Mouse (Mus musculus) embryonic facial prominence, embryonic 12.5 days (tissue): ENCODE measurements at regions not wholly inside any gene's neighbourhood (a gene's known extent, or its start where the extent isn't known, plus 50 kb on each side); places are given as distances from the start of the nearest gene placed in this dataset.

Experiments used
- ATAC-seq: fragments of 200-750 bp; cut with Nextera tagmentation; 2 replicates; pipeline ENCODE4 v1.8.0; 2017; ENCODE audit not compliant: insufficient number of reproducible peaks, insufficient read depth, low FRiP score, low TSS enrichment
- H3K27ac ChIP-seq: fragments of 300-500 bp; sonication (generic); 2 replicates; pipeline ENCODE4 v1.5.1; 2016; ENCODE audit warnings: mild to moderate bottlenecking
- H3K27me3 ChIP-seq: fragments of 300-500 bp; sonication (generic); 2 replicates; pipeline ENCODE4 v1.6.1; 2016; ENCODE audit warnings: mild to moderate bottlenecking, moderate library complexity
- H3K36me3 ChIP-seq: fragments of 300-500 bp; sonication (generic); 2 replicates; pipeline ENCODE4 v1.6.1; 2016; ENCODE audit warnings: mild to moderate bottlenecking
- H3K4me1 ChIP-seq: fragments of 300-500 bp; sonication (generic); 2 replicates; pipeline ENCODE4 v1.6.1; 2016
- H3K4me2 ChIP-seq: fragments of 300-500 bp; sonication (generic); replicated peaks from 2 replicates; pipeline ENCODE4 v1.6.1; 2016; ENCODE audit warnings: mild to moderate bottlenecking, moderate library complexity
- H3K4me3 ChIP-seq: fragments of 300-500 bp; sonication (generic); 2 replicates; pipeline ENCODE4 v1.5.1; 2016; ENCODE audit warnings: mild to moderate bottlenecking
- H3K9ac ChIP-seq: fragments of 300-500 bp; sonication (generic); 2 replicates; pipeline ENCODE4 v1.6.1; 2016; ENCODE audit warnings: mild to moderate bottlenecking, moderate library complexity
- H3K9me3 ChIP-seq: fragments of 300-500 bp; sonication (generic); 2 replicates; pipeline ENCODE4 v1.6.1; 2016; ENCODE audit warnings: mild to moderate bottlenecking, moderate library complexity
- WGBS: fragments of 180-500 bp; shearing (Covaris S2); methylation state at CpG from one replicate; pipeline ENCODE4 v1.1.7; 2016; 5-methylcytosine and 5-hydroxymethylcytosine counted together

GRCm38 (mm10) chr3:139897894-139898293 lies 692.4 kb downstream of the Stpg2 start:
- Histone ChIP-seq H3K9me3 (no peaks in the 10 kb centered on the region), H3K27ac (no peak overlapping the region), H3K36me3 (no peaks in the 10 kb centered on the region), H3K4me3 (no peak overlapping the region), H3K9ac (no peak overlapping the region), H3K4me1 (no peaks in the 10 kb centered on the region), H3K4me2 (no peak overlapping the region), H3K27me3 (no peaks in the 10 kb centered on the region)
- WGBS, result 85% methylated on average over 5 of the region's 5 CpGs
- ATAC-seq, result no peak

GRCm38 (mm10) chr3:139899213-139899612 lies 693.7 kb downstream of the Stpg2 start:
- Histone ChIP-seq H3K27me3 (no peaks in the 10 kb centered on the region), H3K4me1 (no peaks in the 10 kb centered on the region), H3K9me3 (no peaks in the 10 kb centered on the region), H3K4me2 (no peak overlapping the region), H3K27ac (no peak overlapping the region), H3K36me3 (no peaks in the 10 kb centered on the region), H3K4me3 (no peak overlapping the region), H3K9ac (no peak overlapping the region)
- no peak for ATAC-seq
- WGBS, result 20% methylated on average over 5 of the region's 5 CpGs

GRCm38 (mm10) chr3:139913639-139914330 lies 708.3 kb downstream of the Stpg2 start:
- no peak overlapping the region for H3K27ac ChIP-seq

GRCm38 (mm10) chr3:139922267-139922666 lies 716.8 kb downstream of the Stpg2 start:
- Histone ChIP-seq H3K27me3 (no peaks in the 10 kb centered on the region), H3K27ac (no peak overlapping the region), H3K9me3 (no peaks in the 10 kb centered on the region), H3K9ac (no peak overlapping the region), H3K4me1 (no peaks in the 10 kb centered on the region), H3K4me3 (no peak overlapping the region), H3K36me3 (no peaks in the 10 kb centered on the region), H3K4me2 (no peak overlapping the region)
- ATAC-seq, result no peak
- WGBS, result 66% methylated on average over 3 of the region's 3 CpGs

More at GRCm38 (mm10) chr3:139913639-139914330, 708.3 kb downstream of the Stpg2 start:
- Histone ChIP-seq H3K36me3 (no peaks in the 10 kb centered on the region), H3K9ac (no peak overlapping the region), H3K27me3 (no peaks in the 10 kb centered on the region), H3K9me3 (no peaks in the 10 kb centered on the region), H3K4me3 (no peak overlapping the region), H3K4me2 (no peak overlapping the region), H3K4me1 (no peaks in the 10 kb centered on the region)
- ATAC-seq, result no peak
- 72% methylated on average over 2 of the region's 2 CpGs for WGBS

- WGBS, result 74% methylated on average over 4 of the region's 4 CpGs
- no peak overlapping the region for H3K27ac ChIP-seq
- H3K27me3 ChIP-seq, result no peaks in the 10 kb centered on the region
- H3K9me3 ChIP-seq, result no peaks in the 10 kb centered on the region
- no peak for ATAC-seq
- no peak overlapping the region for H3K4me2 ChIP-seq
- H3K4me1 ChIP-seq, result no peaks in the 10 kb centered on the region
- no peak overlapping the region for H3K9ac ChIP-seq
- no peak overlapping the region for H3K4me3 ChIP-seq
- H3K36me3 ChIP-seq, result no peaks in the 10 kb centered on the region
These were observed 727.5 kb downstream of the Stpg2 start for GRCm38 (mm10) chr3:139933039-139933438.

GRCm38 (mm10) chr3:139946209-139946608 lies 740.7 kb downstream of the Stpg2 start:
- no peaks in the 10 kb centered on the region for H3K4me1 ChIP-seq
- no peak overlapping the region for H3K4me2 ChIP-seq
- H3K4me3 ChIP-seq, result no peak overlapping the region
- whole genome bisulfite sequencing, result 83% methylated on average over 2 of the region's 2 CpGs
- no peak overlapping the region for H3K27ac ChIP-seq
- H3K9ac ChIP-seq, result no peak overlapping the region
- no peaks in the 10 kb centered on the region for H3K36me3 ChIP-seq
- H3K9me3 ChIP-seq, result no peaks in the 10 kb centered on the region
- no peaks in the 10 kb centered on the region for H3K27me3 ChIP-seq
- ATAC-seq, result no peak

GRCm38 (mm10) chr3:139947247-139947646 lies 741.8 kb downstream of the Stpg2 start:
- Histone ChIP-seq H3K27ac (no peak overlapping the region), H3K36me3 (no peaks in the 10 kb centered on the region), H3K4me3 (no peak overlapping the region), H3K27me3 (no peaks in the 10 kb centered on the region), H3K4me2 (no peak overlapping the region), H3K4me1 (no peaks in the 10 kb centered on the region), H3K9me3 (no peaks in the 10 kb centered on the region), H3K9ac (no peak overlapping the region)
- no peak for ATAC-seq
- 63% methylated on average over 4 of the region's 4 CpGs for WGBS

GRCm38 (mm10) chr3:139949096-139949495 lies 743.6 kb downstream of the Stpg2 start:
- no peak overlapping the region for H3K27ac ChIP-seq
- WGBS, result 65% methylated on average over 4 of the region's 4 CpGs
- no peaks in the 10 kb centered on the region for H3K9me3 ChIP-seq
- no peak overlapping the region for H3K4me3 ChIP-seq
- H3K36me3 ChIP-seq, result no peaks in the 10 kb centered on the region
- no peaks in the 10 kb centered on the region for H3K27me3 ChIP-seq
- no peak overlapping the region for H3K9ac ChIP-seq
- no peak overlapping the region for H3K4me2 ChIP-seq
- no peaks in the 10 kb centered on the region for H3K4me1 ChIP-seq
- no peak for ATAC-seq

GRCm38 (mm10) chr3:139950016-139950705 lies 744.7 kb downstream of the Stpg2 start:
- H3K36me3 ChIP-seq, result no peaks in the 10 kb centered on the region
- no peak overlapping the region for H3K27ac ChIP-seq
- ATAC-seq, result no peak
- H3K4me2 ChIP-seq, result no peak overlapping the region
- H3K9me3 ChIP-seq, result no peaks in the 10 kb centered on the region
- no peak overlapping the region for H3K4me3 ChIP-seq
- WGBS, result 80% methylated on average over 8 of the region's 8 CpGs
- H3K27me3 ChIP-seq, result no peaks in the 10 kb centered on the region
- no peak overlapping the region for H3K9ac ChIP-seq
- no peaks in the 10 kb centered on the region for H3K4me1 ChIP-seq

GRCm38 (mm10) chr3:139951516-139951915 lies 746.0 kb downstream of the Stpg2 start:
- no peak for ATAC-seq
- Histone ChIP-seq H3K27ac (no peak overlapping the region), H3K4me1 (no peaks in the 10 kb centered on the region), H3K36me3 (no peaks in the 10 kb centered on the region), H3K4me3 (no peak overlapping the region), H3K4me2 (no peak overlapping the region), H3K9ac (no peak overlapping the region), H3K9me3 (no peaks in the 10 kb centered on the region), H3K27me3 (no peaks in the 10 kb centered on the region)
- 87% methylated on average over 8 of the region's 8 CpGs for WGBS

- Histone ChIP-seq H3K27me3 (no peaks in the 10 kb centered on the region), H3K9ac (no peak overlapping the region), H3K4me1 (no peaks in the 10 kb centered on the region), H3K27ac (no peak overlapping the region), H3K4me3 (no peak overlapping the region), H3K36me3 (no peaks in the 10 kb centered on the region), H3K9me3 (no peaks in the 10 kb centered on the region), H3K4me2 (no peak overlapping the region)
- ATAC-seq, result no peak
- WGBS, result 21% methylated on average over 1 of the region's 1 CpGs
These were observed 772.7 kb downstream of the Stpg2 start for GRCm38 (mm10) chr3:139978172-139978571.

- no peak overlapping the region for H3K4me2 ChIP-seq
- H3K9ac ChIP-seq, result no peak overlapping the region
- no peak overlapping the region for H3K4me3 ChIP-seq
- no peak overlapping the region for H3K27ac ChIP-seq
- H3K27me3 ChIP-seq, result no peaks in the 10 kb centered on the region
- H3K4me1 ChIP-seq, result no peaks in the 10 kb centered on the region
- ATAC-seq, result no peak
- H3K36me3 ChIP-seq, result no peaks in the 10 kb centered on the region
- no peaks in the 10 kb centered on the region for H3K9me3 ChIP-seq
- 59% methylated on average over 4 of the region's 4 CpGs for WGBS
These were observed 780.5 kb downstream of the Stpg2 start for GRCm38 (mm10) chr3:139985830-139986481.
